Mouse (Mus musculus) retina, embryonic 14.5 days (tissue): ENCODE data around the gene Polq.

ENCODE experiments used
- DNase-seq: peaks from one replicate; pipeline ENCODE4 v3.0.0-alpha.2; 2015; ENCODE audit warnings: low spot score

Polq gene

GRCm38 (mm10) chr16:37011061-37011921 is at the start of gene Polq:
Gene Polq (plus strand): TSS chr16:37011786.
- peak; percentile 97 for DNase-seq

DNA sequence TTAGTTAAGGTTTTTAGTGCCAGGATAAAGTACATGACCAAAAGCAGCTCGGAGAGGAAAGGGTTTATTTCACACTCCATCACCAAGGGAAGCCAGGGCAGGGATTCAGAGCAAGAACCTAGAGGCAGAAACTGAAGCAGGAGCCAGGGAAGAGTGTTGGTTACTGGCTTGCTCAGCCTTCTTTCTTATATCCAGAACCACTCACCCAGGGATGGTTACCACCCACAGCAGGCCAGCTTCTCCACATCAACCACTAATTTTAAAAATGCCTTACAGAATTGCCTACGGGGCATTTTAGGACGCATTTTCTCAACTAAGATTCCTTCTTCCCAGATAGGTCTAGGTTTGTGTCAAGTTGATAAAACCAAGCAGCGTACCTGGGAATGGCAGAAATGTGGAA is 48.2 kb upstream of the Polq start:
- no peak for DNase-seq

GRCm38 (mm10) chr16:36979127-36979526 is 32.5 kb upstream of the Polq start:
- DNase-seq: no peak

DNA sequence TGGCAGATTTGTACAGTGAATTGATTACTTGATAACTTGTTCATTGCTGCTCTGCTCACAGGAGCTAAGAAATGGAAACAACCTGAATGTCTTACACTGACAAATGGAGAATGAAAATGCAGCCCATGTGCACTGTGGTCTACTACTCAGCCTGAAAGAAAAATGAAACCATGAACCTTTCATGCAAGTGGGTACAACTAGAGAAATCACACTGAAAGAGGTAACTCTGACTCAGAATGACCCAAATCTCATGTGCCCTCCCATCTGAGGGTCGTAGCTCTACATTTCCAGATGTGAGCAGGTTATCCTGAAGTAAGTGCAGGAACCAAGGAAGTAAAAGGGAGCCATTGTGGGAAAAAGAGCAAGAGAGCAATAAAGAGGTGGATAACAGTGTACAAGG is 27.8 kb upstream of the Polq start:
- no peak for DNase-seq

- DNase-seq: no peak
Measured at GRCm38 (mm10) chr16:36985636-36986042, 25.9 kb upstream of the Polq start.

GRCm38 (mm10) chr16:36987399-36987798 is 24.2 kb upstream of the Polq start:
- no peak for DNase-seq

DNA sequence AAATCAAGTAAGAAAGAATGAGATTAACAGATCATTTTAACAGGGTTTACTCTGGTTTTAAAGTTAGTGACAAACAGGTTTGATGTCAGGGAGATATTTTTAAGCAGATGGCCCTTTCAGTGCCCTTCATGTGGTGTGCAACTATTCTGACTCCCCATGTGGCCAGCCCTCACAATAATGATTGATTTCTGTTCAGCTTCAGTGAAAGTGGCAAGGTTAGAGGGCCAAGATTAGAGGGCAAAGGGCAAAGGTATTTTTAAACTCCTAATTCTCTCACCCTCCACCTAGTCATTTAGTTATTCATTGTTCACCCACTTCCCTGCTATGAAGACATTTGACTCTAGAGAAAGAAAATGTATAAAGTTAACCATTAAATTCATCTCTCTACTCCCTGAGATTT is 23.5 kb upstream of the Polq start:
- DNase-seq: no peak

DNA sequence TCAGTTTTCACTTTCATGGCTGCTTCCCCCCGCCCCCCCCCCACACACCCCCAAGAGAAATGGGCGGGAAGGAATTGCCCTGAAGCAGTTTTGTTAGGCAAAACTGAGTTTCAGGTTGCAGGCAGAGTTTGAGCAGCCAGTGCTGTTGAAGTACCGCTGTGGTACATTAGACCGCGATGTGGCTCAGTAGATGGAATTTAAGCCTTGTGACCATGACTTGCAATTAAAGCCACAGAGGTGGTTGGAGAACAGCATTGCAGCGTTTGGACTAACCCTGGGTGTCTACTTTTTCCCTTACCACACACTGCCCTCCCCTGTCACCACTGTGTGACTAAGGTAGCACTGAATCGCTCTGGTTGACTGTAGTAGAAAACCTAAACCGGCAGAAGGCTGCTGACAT is 22.1 kb upstream of the Polq start:
- no peak for DNase-seq

- DNase-seq: no peak
Measured at GRCm38 (mm10) chr16:36989999-36990625, 21.5 kb upstream of the Polq start, which contains the start of gene Fbxo40. Gene Fbxo40 (minus strand): TSS chr16:36990467.

- no peak for DNase-seq
Measured at GRCm38 (mm10) chr16:36997650-36998049, 13.9 kb upstream of the Polq start.

DNA sequence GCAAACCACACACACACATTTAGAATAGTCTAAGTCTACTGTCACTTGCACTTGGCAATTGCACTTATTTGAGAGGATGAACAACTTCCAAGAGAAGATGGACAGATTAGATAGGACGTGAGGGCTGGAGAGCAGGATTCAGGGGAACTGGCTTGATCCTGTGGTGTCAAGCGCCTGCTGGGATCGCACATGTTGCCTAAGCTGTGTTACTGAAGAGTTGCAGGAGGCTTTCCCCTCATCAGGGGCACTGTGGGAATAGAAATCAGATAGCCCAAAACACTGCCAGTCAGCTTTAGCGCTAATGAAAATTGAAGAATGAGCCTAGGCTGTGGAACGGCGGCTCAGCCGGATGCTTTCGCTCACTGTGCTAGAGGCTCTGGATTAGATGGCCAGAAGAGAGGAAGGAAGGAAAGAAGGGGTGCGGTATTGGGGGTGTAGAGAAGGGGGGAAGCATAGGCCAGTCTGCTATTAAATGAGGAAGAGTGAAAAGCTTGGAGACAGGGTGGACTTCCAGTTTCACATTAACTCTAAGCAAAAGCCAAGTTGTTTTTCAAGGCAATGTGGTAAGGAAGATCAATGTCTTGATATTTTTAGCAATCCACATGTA is 12.1 kb upstream of the Polq start:
- no peak for DNase-seq

DNA sequence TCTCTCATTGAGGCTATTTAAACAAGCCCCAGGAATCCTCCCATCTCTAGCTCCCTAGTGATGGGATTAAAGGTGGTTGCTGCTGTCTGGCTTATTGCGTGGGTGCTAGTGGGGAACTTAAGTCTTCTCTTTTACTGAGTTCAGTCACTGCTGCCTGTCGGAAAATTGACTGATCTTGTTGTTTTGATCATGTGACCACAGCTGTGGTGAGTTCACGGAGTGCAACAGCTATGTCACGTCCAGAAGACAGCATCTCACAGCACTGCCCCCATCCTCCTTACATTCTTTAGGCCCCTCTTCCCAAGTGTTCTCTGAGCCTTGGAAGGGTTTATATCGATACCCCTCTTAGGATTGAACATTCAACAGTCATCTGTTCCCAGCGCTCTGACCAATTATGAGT is 2.3 kb upstream of the Polq start:
- no peak for DNase-seq

- DNase-seq: peak; percentile 86
Measured at GRCm38 (mm10) chr16:37010370-37010769, 1.2 kb upstream of the Polq start.

GRCm38 (mm10) chr16:37011922-37012289 is 320 bp downstream of the Polq start:
- DNase-seq: no peak

DNA sequence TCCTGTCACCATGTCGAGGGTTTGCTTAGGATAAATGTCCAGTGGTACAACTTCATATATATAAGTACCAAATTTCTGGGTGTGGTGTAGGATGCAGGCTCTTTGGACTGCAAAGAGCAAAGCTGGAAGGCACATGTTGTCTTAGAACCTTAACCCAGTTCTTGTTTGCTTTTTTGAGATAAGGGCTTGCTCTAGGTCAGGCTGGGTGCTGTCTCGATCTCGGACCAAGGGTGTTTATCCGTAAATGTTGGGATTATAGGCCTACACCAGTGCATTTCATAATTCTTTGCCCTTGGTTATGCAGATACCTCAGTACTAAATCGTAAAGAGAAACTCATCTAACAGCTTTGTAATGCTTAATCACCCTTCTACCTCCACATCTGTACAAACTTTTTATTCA is 750 bp downstream of the Polq start:
- no peak for DNase-seq

GRCm38 (mm10) chr16:37027581-37027980 is 16.0 kb downstream of the Polq start:
- DNase-seq: no peak

- no peak for DNase-seq
Measured at GRCm38 (mm10) chr16:37031996-37032395, 20.4 kb downstream of the Polq start.

DNA sequence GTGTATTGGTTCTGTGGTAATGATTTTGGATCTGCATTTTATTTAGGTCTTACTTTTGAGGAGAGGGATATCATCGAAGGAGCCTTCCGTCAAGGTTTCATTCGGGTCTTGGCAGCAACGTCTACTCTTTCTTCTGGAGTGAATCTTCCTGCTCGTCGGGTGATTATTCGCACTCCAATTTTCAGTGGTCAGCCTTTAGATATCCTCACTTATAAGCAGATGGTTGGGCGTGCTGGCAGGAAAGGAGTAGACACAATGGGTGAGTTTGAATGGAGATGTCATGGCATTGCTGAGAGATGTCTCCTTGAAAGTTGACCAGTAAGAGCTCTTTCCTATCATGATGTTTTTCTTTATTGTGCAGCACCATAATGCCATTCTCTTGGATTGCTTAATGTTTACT is 23.2 kb downstream of the Polq start:
- DNase-seq: no peak

DNA sequence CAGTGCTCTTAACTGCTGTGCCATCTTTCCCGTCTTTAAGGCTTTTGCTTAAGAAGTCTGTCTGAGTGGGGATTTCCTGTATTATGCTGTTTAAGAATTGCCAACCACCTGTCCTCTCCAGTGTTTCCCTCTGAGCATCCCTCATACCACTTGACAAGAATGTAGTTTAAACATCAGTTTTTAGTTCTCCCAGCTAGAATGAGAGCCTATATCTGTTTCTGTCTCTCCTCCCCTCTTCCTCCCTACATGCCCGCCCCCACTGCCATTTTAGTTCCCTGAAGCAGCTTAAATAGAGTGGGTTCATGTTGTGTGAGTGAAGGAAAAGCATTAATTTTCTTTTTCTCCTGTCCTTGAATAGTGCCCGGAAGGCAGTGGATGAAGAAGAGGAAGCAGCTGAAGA is 48.0 kb downstream of the Polq start:
- no peak for DNase-seq

- DNase-seq: no peak
Measured at GRCm38 (mm10) chr16:37061261-37061660, 49.7 kb downstream of the Polq start.

DNA sequence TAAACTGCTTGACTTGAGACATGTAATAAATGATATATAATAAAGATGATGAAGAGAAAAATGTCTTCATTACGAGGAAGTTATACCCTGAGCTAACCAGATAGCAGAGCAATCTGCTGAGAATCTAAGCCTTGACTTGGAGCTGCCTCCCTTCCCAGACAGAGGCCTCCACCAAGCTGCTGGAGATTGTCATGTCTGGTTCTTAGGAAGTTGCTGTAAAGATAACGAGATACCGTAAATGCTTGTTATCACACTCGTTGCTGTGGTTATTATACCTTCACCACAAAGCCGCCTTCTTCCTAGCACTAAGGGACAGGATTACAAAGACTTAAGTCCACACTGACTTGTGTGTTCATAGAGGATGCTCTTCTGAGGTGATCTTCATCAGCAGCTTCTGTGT is 60.8 kb downstream of the Polq start:
- DNase-seq: no peak

- no peak for DNase-seq
Measured at GRCm38 (mm10) chr16:37089648-37090047, 78.1 kb downstream of the Polq start.

DNA sequence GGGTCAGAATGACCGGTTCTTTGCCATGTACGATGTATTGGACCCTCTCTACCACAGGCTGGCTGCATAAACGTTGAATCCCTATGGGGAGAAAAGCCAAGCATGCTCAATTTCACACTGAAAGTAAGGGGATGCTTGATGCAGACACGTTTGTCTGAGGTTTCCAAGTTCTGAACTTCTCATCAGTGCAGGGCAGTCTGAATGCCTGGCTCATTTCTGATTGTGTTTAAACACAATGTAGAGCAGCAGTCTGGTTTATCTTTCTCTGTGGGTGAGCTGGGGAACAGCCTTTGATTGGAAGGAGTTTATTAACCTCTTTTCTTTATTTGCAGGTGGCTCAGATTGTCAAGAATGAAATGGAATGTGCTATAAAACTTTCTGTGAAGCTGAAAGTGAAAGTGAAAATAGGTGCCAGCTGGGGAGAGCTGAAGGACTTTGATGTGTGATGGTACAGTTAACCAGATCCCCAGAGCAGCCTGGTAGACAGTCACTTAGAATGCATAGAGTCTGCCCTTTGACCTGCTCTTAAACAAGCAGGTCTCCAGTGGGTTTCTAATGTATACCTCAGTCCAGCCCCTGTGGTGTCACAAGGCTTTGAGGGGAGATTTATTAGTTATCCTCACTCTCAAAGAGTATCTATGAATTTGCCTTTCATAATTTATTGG is 82.7 kb downstream of the Polq start:
- no peak for DNase-seq
